Mouse (Mus musculus): ENCODE measurements at regions not wholly inside any gene's neighbourhood (a gene's known extent, or its start where the extent isn't known, plus 50 kb on each side); places are given as distances from the start of the nearest gene placed in this dataset.

DNA sequence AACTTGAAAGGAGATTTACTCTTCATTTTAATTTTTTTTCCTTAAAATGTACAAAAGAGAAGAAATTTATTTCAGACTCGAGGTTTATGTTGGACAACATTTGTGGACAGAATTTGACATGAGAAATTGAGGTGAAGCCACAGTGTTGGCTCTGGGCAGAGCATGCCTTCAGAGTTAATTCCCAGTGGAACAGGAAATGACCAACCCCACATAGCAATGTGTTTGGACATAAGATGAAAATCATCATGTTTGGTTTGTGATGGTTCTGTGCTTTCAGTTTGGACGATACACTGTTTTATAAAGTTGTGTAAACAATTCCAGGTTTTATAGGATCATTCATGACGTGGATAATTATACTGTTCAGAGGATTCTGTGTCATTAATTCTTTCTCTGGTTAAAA is 271.9 kb upstream of the Mettl25 start:
- CTCF ChIA-PET = no interaction called here
- POLR2A ChIA-PET = no interaction called here

DNA sequence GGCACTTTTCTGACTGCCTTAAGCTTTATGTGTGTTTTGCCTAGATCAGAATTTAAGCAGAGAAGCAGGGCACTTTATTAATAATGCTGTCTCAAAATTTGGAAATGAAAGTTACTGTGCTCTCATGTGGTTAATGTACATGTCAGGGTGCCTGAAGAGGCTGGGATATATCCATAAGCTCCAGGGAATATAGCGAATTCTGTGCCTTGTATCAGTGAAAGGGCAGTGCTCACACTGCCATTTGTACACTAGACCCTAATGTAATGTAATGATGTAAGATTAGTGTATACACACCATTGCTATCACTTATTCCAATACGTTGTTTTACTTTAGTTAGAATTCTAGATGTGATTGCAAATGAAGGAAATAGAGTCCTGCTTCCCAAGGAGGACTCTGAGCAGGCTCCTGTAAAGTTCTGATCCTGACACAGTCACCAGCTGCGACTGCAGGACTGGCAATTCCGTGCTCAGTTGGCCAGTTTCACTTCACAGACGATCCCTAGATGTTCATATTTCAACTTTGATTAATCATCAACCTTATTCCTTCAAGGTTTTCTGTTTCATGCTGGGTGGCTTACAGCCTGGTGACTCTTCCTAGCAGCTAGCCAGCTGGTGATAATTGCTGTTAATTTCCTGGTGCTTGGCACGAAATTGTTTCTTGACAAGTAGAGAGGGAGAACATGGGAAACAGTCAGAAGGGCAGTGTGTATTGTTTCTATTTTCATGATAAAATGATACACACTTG is 273.7 kb upstream of the Mettl25 start:
- CTCF ChIA-PET = no interaction called here
- POLR2A ChIA-PET = no interaction called here

DNA sequence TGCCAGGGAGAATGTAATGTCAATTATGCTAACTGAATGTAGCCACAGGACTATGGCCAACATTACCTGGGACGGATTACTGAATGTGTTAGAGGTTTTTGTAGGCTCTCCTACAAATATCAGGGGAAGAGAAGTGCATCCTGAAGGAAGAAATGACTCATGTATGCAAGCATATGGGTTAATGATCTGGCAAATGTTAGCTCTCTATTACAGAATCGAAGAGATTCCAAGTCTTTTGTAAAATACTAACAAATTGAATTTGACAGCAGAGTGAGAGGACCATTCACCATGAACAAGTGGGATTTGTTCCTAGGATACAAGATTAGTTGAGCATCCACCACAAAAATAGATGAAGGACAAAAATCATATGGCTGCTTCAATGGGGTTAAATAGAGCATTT is 280.6 kb upstream of the Mettl25 start:
- CTCF ChIA-PET = no interaction called here

DNA sequence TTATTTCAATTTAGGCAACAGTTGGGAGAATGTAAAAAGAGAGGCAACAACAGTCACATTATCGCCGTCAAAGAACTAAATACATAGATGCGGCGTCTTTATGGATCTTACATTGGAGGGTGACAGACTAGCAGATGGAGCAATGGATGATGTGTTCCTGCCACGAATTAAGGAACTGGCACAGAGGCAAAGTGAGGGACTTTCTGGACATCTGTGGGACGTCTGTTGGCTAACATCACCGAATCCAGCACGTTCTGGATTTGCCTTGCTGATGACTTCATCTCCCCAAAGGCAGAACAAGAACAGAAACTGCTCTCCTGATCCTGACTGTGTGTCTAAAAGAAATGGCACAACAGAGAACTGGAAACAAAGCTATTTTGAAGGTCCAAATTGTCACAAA is 281.8 kb upstream of the Mettl25 start:
- ChIA-PET POLR2A (no interaction called here), CTCF (no interaction called here)

More for the DNA sequence above, 280.6 kb upstream of the Mettl25 start:
- POLR2A ChIA-PET = no interaction called here

DNA sequence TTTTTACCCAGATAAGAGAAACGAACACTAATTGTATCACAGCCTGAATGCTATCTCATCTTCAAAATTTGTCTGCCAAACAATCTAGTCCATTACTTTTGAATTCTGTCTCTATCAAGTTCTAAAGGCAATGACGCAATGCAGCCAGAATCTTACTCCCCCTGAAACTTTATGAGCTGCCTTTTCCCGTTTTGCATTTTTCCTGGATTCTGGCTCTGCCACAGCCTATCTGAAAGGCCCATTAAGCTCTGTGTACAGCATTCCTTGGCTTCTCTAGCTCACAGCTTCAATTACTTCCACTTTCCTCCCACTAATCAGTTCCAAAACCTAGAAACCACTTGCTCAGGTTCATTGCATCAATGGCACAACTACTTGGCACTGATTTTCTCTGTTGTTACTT is 298.0 kb upstream of the Ppfia2 start:
- POLR2A ChIA-PET = no interaction called here
- CTCF ChIA-PET = no interaction called here

DNA sequence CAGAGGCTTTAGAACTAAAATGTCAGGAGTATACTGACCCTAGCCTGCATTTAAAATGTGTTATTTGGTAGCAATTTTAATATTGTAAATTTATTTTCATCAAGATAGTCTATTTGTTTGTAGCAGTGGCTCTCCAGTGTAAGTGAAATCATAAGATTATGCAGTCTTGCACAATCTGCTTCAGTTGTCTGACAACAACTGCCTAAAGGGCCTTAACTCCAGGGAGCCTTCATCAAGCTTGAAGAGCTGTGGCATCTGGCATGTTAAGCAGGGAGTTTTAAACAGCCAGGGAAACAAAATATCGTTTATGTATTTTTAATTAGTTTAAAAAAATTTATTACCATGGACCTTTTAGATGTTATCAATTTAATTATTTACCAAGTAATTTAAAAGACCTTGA is 295.7 kb upstream of the Ppfia2 start:
- ChIA-PET POLR2A (no interaction called here), CTCF (no interaction called here)

DNA sequence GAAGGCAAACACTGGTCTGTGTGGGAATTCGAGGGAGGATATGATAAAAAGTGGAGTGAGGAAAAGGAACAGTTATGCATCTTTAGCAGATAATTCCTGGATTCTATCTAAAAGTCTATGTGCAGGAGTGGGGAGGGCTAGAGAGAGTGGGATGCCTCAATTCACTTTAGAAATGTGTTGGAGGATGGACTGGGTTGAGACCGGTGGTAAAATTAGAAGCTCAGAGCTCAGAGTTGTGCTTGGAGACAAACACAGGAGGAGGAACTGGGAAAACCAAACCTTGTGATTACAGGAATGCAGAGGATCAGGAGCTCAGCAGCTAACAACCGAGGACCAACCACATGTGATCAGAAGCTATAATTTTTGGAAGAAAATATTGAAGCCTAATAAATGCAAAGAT is 290.5 kb upstream of the Ppfia2 start:
- POLR2A ChIA-PET = no interaction called here
- CTCF ChIA-PET = no interaction called here

DNA sequence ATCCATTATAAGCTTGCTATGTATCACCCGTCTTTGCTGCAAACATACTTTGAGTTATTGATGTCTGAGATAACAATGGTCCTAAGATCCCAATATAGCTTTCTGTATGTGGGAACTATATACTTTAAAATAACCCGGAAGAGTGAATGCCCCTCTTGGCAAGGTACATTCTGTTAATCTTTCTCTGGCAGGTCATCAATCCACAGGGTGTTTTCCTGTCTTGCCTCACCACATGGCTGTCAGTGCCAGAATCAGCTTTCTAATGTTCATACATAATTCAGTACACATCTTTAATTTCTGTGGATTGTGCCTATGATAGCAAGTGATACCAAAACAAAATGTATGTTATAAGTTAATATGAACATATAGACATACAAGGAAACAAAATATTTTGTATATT is 267.6 kb upstream of the Ppfia2 start:
- ChIA-PET POLR2A (no interaction called here), CTCF (no interaction called here)

DNA sequence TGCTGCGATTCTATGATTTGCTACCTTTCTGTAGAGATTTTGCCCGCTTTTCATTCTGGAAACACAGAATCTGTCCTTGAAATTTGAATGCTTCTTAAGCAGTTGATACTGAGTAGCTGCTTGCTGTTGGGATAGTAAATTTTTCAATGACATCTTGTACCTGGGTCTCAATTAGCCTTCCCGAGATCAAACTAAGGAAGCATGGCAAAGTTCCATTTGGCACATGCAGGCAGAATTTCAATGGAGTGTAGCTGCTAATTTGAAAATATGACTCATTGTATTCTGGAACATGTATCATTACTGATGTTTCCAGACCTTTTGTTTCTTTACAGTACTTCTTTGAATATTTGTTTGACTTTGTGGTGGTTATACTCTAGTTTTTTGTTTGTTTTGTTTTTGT is 245.9 kb upstream of the Ppfia2 start:
- ChIA-PET CTCF (no interaction called here), POLR2A (no interaction called here)

DNA sequence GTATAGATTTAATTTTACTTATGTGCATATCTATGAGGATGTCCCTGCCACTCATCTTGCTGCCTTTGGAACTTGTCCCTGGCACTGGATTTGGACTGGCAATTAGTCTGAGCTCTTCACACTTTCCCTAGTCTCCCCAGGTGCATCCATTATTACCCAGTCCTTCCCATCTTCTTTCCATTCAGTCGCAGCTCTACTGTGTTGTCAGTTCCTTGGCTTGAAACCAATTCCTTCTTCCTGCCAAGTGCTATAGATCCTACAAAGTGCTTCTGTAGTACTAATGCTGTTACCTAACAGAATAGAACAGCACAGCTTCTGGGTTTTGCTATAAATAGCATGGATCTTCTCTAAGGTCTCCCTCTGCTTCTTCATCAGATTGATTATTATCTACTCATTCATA is 228.0 kb upstream of the Ppfia2 start:
- ChIA-PET CTCF (no interaction called here), POLR2A (no interaction called here)

DNA sequence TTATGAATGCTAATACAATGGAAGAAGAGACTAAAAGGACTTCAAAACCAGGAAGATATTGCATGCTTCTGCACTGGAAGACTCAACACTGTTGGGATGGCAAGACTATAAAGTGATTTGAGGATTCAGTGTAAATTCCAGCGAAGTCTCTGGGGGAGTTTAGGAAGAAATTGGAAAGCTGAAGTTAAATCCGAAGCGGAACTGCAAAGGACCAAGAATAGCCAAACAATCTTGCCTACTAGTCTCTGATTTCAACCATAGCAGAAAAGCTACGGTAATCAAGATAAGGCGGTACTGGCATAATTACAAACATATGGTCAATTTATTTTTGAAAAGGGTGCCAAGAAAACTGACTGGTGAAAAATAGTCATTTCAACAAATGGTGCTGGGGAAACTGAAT is 216.0 kb upstream of the Ppfia2 start:
- ChIA-PET POLR2A (no interaction called here), CTCF (no interaction called here)

DNA sequence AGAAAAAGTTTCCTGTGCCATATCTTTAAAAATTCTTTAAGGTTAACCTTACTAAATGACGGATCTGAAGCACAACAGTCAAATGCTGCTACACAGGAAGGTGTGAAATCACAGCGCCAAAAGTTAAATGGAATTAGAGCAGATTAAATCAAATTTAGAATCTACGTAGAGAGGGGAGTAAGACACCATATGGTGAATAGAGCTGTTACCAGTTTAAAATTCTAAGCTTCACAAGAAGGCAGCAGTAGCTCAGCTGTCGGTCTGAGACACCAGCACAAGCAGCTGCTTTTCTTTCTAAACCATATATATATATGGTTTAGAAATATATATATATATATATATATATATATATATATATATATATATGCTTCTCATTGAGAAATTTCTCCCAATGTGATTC is 210.3 kb upstream of the Ppfia2 start:
- POLR2A ChIA-PET = no interaction called here
- CTCF ChIA-PET = no interaction called here

DNA sequence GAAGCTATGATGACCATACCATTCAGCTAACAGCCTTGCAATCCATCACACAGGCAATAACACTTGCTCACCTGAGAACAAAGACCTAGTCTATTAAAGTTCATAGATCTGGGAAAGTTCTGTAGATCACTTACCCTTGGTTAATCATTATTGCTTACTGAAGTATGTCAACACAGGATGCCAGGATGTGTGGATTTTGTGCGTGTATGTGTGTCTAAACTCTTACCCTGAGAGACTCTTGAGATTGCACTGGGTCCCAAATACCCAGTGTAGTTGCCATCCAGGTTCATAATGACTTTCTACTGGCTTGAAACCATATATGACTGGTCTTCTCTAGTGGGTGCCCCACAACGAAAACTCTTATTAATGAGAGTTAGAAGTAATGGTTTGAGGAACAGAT is 196.8 kb upstream of the Ppfia2 start:
- ChIA-PET CTCF (interaction anchor here in 1 of 4 experiments (0.5 kb wide), 1 partner anchor 324 kb away, joined by 6 read pairs; no protein-coding TSS in a partner anchor), POLR2A (interaction anchor here in 1 of 4 experiments (0.6 kb wide), 1 partner anchor 260 kb away, joined by 3 read pairs; no protein-coding TSS in a partner anchor)

DNA sequence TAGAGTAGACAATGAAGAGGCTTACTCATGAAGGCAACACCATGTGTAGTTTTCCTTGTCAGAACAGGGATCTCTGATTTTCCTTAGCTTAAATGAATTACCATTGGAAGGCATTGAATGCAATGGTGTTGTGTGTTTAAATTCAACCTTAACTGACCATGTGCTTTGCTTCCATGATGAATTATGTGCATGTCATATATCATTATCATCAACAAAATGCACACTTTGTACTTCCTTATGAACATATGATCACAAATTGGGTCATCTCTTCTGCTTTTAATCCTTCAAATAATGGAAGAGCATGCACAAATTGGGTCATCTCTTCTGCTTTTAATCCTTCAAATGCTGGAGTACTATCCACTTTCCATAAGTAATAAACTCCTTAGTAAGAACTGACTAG is 180.2 kb upstream of the Ppfia2 start:
- CTCF ChIA-PET = no interaction called here
- POLR2A ChIA-PET = no interaction called here

DNA sequence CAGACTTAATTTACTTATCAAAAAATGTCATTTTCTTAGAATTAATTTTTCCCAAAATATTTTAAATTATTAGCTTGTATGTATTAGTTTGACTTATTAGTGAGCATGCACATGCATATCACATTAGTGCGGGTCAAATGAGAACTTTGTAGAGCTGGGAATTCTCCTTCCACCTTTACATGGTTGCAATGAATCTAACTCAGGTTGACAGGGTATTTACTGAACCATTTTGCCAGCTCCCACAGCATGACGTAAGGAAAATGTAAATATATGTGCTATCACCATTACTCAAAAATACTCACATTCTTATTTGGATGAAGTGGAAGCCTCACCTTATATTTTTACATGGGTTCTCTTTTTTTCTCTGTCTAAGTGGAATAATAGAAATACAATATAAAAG is 179.4 kb upstream of the Ppfia2 start:
- POLR2A ChIA-PET = no interaction called here
- CTCF ChIA-PET = no interaction called here

DNA sequence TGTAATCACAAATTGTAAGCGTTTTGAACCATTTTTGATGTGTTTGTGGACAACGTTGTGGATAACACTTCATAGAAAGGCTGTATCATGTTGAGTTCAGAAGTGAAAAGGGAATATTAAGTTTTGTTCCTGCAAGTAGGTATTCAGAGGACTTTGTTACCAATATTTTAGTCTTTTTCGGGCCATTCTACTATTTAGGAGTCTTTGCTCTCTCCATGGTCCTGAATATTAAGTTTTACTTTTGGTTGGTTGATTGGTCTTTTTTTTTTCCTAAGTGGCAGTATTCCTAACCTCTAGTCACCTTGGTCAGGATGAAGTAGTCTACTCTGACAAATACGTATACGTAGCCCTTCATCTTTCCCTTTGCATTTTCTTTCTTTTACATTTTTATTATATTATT is 174.6 kb upstream of the Ppfia2 start:
- ChIA-PET POLR2A (no interaction called here), CTCF (no interaction called here)

DNA sequence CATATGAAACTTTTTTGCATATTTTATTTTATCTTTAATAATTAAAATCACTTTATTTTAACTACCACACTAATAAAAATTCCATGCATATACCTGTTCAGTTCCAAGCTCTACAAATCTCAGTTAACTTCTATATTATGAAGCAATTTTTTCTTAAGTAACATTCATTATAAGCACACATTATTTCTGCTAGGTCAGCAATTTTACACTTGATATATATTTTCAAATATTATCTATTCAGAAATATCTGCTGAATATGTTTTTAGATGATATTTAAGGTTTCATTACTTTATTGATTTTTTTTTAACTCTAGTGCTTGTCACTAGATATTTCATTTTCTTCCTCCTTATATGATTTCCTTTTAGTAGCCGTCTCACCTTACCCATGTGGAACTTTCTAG is 135.0 kb upstream of the Ppfia2 start:
- POLR2A ChIA-PET = interaction anchor here in 1 of 4 experiments (0.6 kb wide), 1 partner anchor 17 kb away, joined by 3 read pairs; no protein-coding TSS in a partner anchor

DNA sequence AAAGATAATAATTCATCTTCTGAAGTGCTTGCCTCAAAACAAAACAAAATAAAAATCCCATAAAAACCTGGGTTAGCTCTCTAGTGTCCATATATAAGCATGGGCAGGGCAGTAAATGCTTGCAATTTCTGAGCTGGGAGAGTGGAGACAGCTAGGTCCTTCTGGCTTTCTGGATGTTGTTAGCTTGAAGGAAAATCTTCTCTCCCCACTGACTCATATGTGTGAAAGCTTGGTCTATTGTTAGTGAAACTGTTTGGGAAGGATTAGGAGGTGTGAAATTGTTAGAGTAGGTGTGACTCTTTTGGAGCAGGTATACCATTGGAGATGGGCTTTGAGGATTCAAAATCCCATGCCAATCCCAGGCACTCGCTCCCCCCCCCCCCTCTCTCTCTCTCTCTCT is 118.5 kb upstream of the Ppfia2 start:
- CTCF ChIA-PET = no interaction called here
- POLR2A ChIA-PET = interaction anchor here in 1 of 4 experiments (0.6 kb wide), 1 partner anchor 16 kb away, joined by 3 read pairs; no protein-coding TSS in a partner anchor

More for the DNA sequence above, 135.0 kb upstream of the Ppfia2 start:
- CTCF ChIA-PET = no interaction called here

DNA sequence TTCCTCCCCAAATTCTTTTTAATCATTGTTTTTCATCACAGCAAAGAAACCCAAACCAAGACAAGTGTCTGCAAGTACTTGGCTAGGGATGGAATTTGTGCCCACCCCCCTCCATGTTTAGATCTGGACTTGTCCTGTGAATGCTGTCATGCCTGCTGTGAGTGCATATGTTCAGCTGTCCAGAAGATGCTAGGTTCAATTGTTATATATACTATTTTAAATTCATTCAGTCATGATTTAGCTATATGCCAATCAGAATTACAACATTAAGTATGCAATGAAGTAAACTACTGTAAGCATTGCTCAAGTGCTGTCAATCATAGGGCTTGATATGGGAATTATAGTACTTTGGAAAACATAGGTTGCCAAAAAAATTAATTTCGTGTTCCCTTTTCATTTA is 94.5 kb upstream of the Ppfia2 start:
- POLR2A ChIA-PET = no interaction called here

DNA sequence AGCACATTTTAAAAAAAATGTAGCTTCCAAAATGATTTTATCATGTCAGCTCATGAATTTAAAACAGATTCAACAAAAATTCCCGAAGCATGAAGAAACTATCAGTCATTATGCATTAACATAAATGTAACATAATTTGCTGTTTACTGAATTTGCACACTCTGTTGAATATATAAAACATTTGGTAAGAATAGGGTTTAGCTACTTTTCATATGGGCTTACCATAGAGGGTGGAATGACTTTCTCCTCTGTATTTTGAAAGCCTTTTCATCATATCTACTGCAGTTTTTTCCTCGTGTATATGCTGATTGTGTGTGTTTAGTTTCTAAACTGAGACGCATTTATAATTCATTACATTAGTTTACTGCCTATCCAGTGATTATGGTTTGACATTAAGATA is 94.0 kb upstream of the Ppfia2 start:
- ChIA-PET POLR2A (no interaction called here), CTCF (no interaction called here)

More for the DNA sequence above, 94.5 kb upstream of the Ppfia2 start:
- CTCF ChIA-PET = no interaction called here

DNA sequence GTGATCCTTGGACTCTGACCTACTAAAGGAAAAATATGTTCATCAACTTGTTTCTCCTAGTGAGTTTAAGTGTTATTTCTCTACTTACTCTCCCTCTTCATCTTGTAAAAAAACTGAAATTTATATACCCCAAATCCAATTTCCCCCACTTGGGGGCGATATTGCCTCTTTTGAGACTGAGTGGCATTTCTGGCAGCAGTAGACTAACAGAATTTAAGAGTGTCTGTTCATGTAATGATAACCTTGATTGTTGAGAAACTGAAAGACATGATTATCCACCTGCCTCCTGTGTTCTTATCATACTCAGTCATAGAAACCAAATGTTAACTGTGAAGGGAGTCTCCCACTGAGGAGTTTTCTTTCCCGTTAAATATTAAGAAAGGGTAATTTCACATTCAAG is 89.5 kb upstream of the Ppfia2 start:
- CTCF ChIA-PET = no interaction called here

DNA sequence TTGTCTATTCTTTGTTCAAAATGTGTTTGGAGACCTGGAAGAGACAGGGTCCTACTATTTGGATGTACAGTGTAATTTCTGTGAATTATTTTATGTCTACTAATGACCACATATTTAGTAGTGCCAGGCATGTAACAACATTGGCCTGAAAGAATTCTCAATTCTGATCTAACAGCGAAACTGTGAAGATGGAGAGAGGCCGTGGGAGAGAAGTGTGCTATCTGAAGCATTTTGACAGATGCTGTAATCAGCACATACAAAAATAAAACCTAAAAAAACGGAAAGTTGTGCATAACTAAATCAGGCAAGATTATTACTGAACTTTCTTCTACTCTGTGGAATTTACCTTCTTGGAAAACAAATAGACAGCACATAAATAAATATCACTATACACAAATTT is 61.4 kb upstream of the Ppfia2 start:
- POLR2A ChIA-PET = no interaction called here

More for the DNA sequence above, 89.5 kb upstream of the Ppfia2 start:
- POLR2A ChIA-PET = no interaction called here

More for the DNA sequence above, 61.4 kb upstream of the Ppfia2 start:
- CTCF ChIA-PET = no interaction called here
